Mouse (Mus musculus): ENCODE results near the gene Loxl1.

Gene Loxl1

DNA sequence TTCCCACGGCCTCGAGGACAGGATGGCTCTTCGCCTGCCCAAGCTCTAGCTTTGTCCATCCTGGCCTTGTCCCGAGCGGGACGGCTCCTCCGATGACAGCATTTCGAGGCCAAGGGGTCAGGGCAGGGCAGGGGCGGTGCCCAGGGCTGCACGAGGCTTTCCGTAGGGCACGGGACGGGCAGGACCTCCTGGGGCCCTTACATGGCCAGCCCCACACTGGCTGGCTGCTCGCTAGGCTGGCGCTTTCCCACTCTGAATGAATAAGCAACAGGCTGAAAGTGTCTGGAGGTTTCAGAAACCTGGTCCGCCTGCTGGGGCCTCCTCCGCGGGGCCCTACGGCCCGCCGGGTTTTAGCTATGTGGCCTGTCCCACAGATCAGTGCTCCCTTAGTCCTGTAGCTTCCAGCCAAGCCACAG, at the start of gene Loxl1:
TSS of gene Loxl1 (minus strand) at position 243 of the 416 bp plus-strand sequence.
- DNase-seq = peak; percentile 59

GRCm38 (mm10) chr9:58361956-58362355, 49.0 kb upstream of the Loxl1 start:
- DNase-seq = no peak

- DNase-seq = no peak
Measured at GRCm38 (mm10) chr9:58361373-58361772, 48.4 kb upstream of the Loxl1 start.

DNA sequence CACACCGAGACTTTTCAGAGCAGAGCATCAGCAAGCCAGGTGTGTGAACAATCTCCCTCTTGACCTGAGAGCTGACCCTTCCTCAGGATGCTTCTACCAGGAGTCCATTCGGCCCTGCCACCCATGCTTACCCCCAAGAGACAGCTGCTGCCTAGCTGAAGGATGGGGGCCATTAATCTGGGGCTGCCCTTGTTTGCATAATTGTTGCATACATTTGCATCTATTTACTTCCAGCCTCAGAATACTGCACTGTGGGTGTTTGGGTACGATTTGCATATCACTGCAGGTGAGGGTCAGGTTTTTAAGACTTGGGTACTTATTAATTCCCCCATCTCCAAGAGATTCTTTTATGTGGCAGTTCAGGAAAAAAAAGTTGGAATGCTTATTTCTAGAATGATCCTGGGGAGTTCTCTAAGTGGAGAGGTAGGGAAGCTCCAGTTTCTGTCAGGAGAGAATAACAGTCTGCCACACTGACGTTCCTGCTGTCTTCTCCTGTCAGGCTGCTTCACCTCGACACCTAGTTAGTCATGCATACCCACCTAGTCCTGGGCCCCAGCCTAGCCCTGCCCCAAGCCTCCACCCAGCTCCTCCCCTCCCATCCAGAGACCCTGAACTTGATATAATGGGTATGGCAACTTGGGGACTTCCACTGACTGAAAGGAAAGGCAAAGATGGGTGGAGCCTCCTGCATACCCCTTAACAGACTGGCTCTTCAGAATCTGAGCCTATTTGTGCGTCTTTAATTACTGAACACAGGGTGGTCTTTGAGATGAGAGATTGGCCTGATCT, 42.5 kb upstream of the Loxl1 start:
- DNase-seq = no peak

GRCm38 (mm10) chr9:58354701-58355100, 41.7 kb upstream of the Loxl1 start:
- no peak for DNase-seq

- DNase-seq = no peak
Measured at GRCm38 (mm10) chr9:58353224-58353623, 40.2 kb upstream of the Loxl1 start.

DNA sequence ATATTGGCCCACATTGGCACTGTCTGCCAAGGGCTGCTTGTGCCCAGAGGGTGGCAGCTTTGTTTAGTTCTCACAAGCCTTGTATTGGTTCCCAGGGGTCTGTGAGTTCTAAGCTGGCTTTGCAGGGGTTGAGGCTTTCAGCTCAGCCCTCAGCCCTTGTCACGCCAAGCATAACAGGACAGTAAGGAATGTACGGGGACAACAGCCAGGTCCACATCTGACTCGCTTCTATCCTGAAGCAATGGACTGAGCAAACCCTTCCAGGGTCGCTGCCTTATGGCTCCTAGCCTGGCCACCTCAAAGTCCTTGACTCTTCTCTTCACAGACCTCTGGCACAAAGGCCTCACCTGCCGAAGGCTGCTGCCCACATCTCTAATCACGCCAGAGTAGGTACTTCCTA, 34.8 kb upstream of the Loxl1 start:
- DNase-seq = no peak

DNA sequence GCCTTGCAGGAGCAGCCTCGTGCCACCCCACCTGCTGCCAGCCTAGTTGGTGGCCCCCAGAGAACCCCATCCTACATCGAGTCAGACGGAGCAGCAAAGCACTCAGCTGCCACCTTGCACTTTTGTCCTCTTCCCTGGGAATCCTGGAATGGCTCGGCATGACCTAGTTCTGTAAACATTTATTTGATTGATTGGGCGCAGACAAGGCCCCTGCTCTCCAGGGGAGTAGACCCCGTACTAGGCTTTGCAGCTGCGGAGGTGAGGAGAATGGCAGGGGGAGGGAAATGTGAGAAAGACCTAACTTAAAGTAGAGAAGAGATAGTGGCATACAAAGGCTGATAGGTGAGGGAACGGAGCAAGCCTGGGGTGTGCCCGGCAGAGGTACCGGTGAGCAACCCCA, 33.5 kb upstream of the Loxl1 start:
- DNase-seq = no peak

- no peak for DNase-seq
Measured at GRCm38 (mm10) chr9:58345963-58346362, 33.0 kb upstream of the Loxl1 start.

- DNase-seq = no peak
Measured at GRCm38 (mm10) chr9:58341795-58342194, 28.8 kb upstream of the Loxl1 start.

DNA sequence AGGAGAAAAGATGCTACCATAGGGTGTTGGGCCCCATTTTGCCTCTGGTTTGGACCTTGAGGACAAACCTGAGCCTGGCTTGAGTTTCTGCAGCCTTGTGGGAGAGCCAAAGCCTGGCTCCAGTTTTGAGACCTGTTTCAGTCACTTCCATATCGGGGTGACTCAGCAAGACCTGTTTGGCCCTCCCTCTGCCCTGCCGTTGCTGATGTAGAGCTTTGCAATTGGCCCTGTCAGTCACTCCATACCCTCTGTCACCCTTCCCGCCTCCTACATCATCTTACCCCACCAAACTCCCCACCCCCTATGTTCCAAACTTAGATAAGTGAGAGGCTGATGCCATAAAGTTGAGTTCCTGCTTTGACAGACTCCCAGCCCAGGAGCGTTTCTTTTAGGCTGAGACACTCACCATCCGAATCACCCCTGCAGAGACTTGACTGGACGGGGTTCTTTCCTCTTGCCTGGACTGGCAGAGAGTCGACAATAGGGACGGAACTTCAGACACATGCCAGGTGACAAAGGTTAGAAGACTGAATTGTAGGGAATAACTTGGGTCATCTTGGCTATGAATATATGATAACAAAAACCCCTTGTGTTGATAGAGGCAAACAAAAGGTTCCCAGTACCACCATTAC, 23.8 kb upstream of the Loxl1 start:
- no peak for DNase-seq

DNA sequence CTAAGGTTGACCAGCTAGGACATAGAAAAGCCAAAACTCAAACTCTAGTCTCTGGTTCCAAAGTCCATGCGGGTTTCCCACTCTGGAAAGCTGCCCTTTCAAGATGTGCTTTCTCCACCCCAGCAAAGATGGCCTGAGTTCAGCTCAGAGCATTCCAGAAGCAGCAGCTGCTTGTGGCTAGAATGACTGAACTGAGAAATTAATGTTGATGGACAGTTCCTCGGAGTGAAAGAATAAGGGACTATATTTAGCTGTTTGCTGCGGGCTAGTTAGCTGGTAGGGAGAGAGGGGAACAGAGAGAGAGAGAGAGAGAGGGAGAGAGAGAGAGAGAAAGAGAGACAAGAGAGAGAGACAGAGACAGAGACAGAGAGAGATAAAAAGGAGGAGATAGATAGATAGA, 18.3 kb upstream of the Loxl1 start:
- no peak for DNase-seq

DNA sequence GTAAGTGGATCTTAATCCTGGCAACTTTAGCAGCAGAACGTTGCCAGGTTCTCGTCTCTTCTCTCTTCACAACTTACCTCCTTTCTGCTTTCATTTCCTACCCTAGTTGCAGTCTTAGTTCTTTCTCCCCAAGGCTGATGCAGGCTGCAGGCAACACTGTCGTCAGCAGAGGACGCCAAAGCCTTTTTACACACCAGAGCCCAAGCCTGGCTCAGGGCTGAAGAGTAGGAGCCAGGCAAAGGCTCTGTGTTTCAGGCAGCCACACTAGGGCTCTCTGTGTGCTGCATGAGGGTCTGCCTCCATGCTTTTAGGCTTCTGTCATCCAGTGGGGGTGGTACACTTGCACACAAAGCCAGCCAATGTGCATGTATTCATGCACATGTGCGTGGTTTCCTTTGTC, 17.3 kb upstream of the Loxl1 start:
- DNase-seq = peak; percentile 34

DNA sequence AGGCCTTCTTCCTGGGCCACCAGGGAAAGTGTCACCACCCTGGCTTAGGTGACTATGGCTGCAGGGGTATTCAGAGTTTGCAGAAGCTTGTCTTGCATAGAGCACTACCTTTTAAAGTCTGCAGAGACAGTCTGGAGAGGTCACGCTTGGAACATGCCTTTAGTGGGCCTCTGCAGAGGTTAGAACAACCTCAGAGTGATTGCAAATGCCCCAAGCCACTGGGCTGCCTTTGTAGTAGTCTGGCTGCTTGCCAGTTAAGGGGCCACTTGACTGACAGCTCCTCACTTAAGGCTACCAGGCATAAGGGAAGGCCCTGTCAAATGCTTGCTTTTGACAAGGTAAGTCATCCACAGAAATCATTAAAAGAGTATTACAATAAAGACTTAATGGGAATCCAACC, 14.4 kb upstream of the Loxl1 start:
- no peak for DNase-seq

DNA sequence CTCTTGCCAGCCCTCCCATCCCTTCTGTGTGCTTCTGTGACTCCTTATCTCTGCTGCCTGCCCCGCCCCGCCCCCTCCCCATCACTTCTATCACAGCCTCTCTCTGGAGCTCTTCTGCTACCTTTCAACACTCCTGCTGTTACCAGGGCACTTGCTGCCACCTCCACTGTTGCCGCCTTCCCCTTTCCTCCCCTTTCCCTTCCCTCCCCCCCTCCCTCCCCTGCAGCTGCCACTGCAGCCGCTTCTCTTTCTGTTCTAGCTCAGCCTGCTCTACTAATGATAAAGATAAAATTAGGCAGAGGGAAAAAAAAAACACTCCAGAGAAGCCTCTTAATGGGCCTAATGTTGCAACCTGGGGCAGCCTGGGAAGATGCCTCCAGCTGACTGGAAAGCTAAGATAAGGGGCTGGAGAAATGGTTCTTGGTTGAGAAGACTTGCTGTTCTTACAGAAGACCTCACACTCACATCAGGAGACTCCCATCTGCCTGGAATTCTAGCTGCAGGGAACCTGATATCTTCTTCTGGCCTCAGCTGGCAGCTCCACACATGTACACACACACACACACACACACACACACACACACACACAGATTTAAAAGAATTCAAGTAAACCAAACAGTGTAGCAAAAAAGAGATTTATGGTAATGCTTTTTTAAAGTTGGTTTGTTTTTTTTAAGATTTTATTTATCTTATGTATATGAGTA, 13.6 kb upstream of the Loxl1 start:
- no peak for DNase-seq

DNA sequence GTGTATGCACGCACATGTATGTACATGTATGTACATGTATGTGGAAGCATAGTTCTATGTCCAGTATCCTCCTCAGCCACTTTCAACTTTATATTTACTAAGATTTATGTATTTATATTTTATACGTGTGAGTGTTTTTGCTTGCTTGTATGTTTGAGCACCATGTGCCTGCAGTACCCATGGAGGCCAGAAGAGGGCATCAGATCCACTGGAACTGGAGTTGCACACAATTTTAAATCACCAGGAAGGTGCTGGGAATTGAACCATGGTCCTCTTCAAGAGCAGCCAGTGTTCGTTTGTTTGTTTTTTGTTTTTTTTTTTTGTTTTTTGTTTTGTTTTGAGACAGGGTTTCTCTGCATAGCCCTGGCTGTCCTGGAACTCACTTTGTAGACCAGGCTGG, 8.7 kb upstream of the Loxl1 start:
- no peak for DNase-seq

DNA sequence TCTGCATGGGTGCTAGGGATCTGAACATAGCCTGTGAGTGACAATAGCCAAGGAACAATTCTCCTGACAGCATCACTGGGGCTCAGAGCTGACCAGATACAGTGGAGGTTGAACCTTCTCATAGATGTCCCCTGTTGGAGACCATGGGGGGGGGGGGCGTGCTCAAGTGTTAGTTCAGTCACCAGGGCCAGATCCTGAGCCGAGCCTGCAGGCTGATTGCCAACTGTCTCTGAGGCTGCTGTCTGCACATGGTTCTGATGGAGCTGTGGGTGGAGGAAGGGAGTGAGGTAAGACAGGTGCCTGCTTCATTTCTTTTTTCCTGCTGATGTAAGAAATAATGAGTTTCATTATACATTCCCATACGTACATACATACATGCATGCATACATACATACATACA, 5.3 kb upstream of the Loxl1 start:
- no peak for DNase-seq

DNA sequence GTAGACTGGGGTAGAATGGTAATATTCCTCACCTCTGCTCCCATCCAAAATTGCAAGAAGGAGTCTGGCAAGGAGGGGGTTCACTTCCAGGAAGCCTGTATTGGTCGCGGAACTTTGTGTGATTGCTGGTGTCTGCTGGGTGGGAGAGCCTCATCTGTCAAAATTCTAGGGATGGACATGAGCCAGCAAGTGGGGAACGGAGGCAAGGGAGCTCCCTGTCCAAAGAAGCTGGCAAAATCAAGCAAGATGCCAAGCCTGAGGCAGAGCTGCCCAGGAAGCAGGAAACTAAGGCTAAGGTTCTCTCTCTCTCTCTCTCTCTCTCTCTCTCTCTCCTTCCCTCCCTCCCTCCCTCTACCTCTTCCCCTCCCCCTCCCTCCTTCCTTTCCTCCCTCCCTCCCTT, 4.4 kb upstream of the Loxl1 start:
- DNase-seq = no peak

DNA sequence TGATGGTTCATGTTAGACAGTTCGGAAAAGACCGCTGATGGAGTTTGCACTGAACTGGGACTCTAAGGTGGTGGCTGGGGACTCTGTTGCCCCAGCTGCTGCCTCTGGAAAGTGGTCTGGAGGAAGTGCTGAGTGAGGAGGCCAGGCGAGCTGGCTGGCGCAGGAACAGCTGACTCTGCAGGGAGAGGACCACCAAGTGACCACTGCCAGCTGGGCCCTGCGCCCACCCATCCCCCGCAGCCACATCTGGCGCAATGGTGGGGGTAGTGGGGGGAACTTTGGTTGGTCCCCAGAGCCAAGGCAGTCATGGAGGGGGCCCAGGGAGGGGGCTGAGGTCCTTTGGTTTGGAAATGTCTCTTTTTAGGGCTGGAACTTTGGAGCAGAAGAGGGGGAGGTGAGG, 3.8 kb upstream of the Loxl1 start:
- DNase-seq = no peak

DNA sequence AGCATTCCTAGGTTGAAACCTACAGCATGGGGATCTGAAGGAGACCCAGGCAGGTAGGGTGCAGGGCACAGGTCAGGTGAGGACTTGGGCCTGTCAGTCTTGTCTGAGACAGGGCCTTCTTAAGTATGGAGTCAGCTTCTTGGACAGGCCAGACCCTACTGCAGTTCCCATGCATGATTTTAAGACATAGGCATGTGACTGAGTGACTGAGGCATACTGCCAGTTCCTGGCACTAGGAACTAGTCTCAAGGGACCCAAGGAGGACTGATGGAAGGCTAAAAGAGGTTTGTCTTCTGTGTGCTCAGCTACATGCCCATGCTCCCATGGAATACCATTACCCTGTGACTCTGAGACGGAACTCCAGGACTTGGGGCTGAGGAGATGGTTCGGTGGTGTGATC, 2.9 kb upstream of the Loxl1 start:
- no peak for DNase-seq

DNA sequence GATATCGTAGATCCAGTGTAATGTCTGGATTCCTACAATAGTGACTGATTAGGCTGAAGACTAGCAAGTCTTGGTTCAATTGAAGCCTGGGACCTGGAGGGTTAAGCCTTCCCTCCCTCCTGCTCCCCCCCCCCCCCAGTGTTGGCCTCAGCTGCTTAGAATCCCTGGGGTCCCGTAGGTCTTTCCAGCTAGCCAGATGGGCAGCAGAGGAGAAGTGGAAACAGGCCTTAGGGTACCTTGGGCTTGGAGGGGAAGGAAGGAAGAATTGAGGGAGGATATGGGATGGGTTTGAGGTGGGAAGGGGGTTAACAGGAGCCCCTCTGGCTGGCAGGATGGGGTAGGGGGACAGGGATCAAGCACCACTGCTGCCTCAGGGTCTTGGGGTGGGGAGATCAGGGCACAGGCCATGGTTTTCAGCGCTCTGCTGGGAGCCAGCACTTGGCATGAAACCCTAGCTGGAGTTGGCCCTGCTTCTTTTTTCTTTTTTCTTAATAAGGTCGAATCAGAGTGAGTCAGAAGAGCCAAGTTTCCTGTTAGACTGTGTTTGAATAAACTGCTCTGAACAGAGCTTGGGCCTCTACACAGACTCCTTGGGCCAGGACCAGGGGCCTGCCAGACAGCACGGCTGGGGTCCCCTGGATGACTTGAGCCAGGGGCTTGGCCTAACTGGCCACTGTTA, 1.8 kb upstream of the Loxl1 start:
- no peak for DNase-seq

DNA sequence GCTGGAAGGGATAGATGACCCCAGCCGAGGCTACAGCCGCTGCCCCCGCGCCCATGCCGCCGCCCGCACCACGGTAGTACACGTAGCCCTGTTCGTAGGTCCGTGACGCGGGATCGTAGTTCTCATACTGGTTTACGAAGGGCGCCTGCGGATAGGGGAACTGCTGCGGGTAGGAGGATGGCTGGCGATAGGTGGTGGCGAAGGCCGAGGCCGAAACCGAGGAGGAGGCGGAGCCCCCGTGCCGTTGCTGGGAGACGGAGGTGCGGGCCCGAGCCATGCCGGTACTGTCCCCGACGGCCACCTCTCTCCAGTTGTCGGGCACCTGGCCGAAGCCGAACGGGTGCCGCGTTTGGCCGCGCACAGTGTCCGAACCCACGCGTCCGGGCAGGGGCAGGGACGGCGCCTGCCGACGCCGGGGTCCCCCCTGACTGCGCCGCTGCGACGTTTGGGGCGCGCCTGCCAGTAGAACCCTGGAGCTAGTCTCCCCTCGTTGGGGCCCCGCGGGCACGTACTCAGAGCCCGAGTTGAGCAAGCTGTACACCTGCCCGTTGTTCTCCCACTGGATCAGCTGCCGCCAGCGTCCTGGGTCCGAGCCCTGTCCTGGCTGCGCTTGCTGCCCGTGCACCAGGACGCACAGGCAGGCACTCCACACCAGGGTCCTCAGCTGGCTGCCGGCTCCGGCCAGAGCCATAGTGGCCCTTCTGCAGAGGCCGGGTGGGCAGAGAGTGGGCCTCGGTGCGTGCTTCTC, 616 bp downstream of the Loxl1 start:
- DNase-seq = peak; percentile 43
